ENCODE assay signal across 8 mouse cellular contexts in genomic region chr7:143106672-143107465, GRCm38 (mm10). TPM values are rescaled to one million over a fixed set of nuclear protein-coding genes. Genes with fewer than 3 reads are reported as not detected.
DNase-seq lines count a peak whose midpoint lies in the region; ATAC-seq and TF ChIP-seq lines count a peak whose summit lies in the region.

No protein-coding gene starts in this region.

- H3K4me1 ChIP-seq in forebrain, embryonic 12.5 days, result peaks cover 7% of the 10 kb centered on the region
- H3K4me1 ChIP-seq in intestine, embryonic 14.5 days (replicated peaks; ENCODE audit: control insufficient read depth, insufficient read depth, low read length), result 0 out of 2 replicates have a peak, but pooled peaks cover 4% of the 10 kb centered on the region
- H3K4me1 ChIP-seq in liver, embryonic 14.5 days (replicated peaks; ENCODE audit: control insufficient read depth in 2 of 2, insufficient read depth in 2 of 2, low read length in 1 of 2), result no peaks in the 10 kb centered on the region
- 0 out of 2 replicates have a peak, but pooled peaks cover 5% of the 10 kb centered on the region for H3K4me1 ChIP-seq in neural tube, embryonic 14.5 days (ENCODE audit: control insufficient read depth, insufficient read depth, low read length)

- H3K4me2 ChIP-seq in forebrain, embryonic 12.5 days, result peak overlapping the region; percentile 45
- peak overlapping the region; percentile 68 for H3K4me2 ChIP-seq in intestine, embryonic 14.5 days (ENCODE audit: low read length)
- H3K4me2 ChIP-seq in liver, embryonic 14.5 days (ENCODE audit: low read depth), result peak overlapping the region; percentile 44
- H3K4me2 ChIP-seq in neural tube, embryonic 14.5 days (ENCODE audit: low read depth, low read length), result peak overlapping the region; percentile 41

- no peak for TF ChIP-seq CTCF in liver, embryonic 14.5 days (IDR thresholded peaks at IDR 0.05; ENCODE audit: low read depth)

- no peaks in the 10 kb centered on the region for H3K9me3 ChIP-seq in forebrain, embryonic 12.5 days
- H3K9me3 ChIP-seq in intestine, embryonic 14.5 days (ENCODE audit: control insufficient read depth, low read length), result no peaks in the 10 kb centered on the region
- H3K9me3 ChIP-seq in liver, embryonic 14.5 days (ENCODE audit: control insufficient read depth, low read length), result no peaks in the 10 kb centered on the region
- H3K9me3 ChIP-seq in neural tube, embryonic 14.5 days (ENCODE audit: control insufficient read depth, low read length), result no peaks in the 10 kb centered on the region

- H3K27ac ChIP-seq in forebrain, embryonic 12.5 days, result no peak overlapping the region
- no peak overlapping the region for H3K27ac ChIP-seq in intestine, embryonic 14.5 days (ENCODE audit: low read depth)
- H3K27ac ChIP-seq in liver, embryonic 14.5 days, result no peak overlapping the region
- no peak overlapping the region for H3K27ac ChIP-seq in neural tube, embryonic 14.5 days (ENCODE audit: low read depth, low read length)

- H3K4me3 ChIP-seq in forebrain, embryonic 12.5 days (replicated peaks), result peak overlapping the region; percentile 27
- H3K4me3 ChIP-seq in intestine, embryonic 14.5 days (ENCODE audit: low read depth, low read length), result peak overlapping the region; percentile 36
- H3K4me3 ChIP-seq in liver, embryonic 14.5 days (ENCODE audit: insufficient read depth in 1 of 2, low read depth in 2 of 2, low read length in 2 of 2), result peak overlapping the region in 1 of 2 experiments; percentile 27; a peak in 2 of 4 replicates
- H3K4me3 ChIP-seq in neural tube, embryonic 14.5 days (ENCODE audit: low read depth, low read length), result peak overlapping the region; percentile 13

- no peaks in the 10 kb centered on the region for H3K36me3 ChIP-seq in forebrain, embryonic 12.5 days (replicated peaks)
- H3K36me3 ChIP-seq in intestine, embryonic 14.5 days (ENCODE audit: control insufficient read depth, insufficient read depth, low read length), result no peaks in the 10 kb centered on the region
- H3K36me3 ChIP-seq in liver, embryonic 14.5 days (replicated peaks; ENCODE audit: control insufficient read depth, insufficient read depth, low read depth), result no peaks in the 10 kb centered on the region
- no peaks in the 10 kb centered on the region for H3K36me3 ChIP-seq in neural tube, embryonic 14.5 days (ENCODE audit: control insufficient read depth, insufficient read depth, low read length)

- ATAC-seq in forebrain, embryonic 12.5 days (ENCODE audit: low FRiP score), result no peak
- ATAC-seq in intestine, embryonic 14.5 days (replicated peaks; ENCODE audit: low FRiP score, low TSS enrichment, low read depth), result peak; percentile 82
- no peak for ATAC-seq in liver, embryonic 14.5 days (ENCODE audit: insufficient read depth)
- ATAC-seq in neural tube, embryonic 14.5 days (ENCODE audit: low read depth), result no peak

- 8% methylated on average over 53 of the region's 57 CpGs for WGBS in forebrain, embryonic 12.5 days
- WGBS in intestine, embryonic 14.5 days, result 6% methylated on average over 57 of the region's 57 CpGs
- 5% methylated on average over 49 of the region's 57 CpGs for WGBS in liver, embryonic 14.5 days (ENCODE audit: insufficient replicate concordance)
- 8% methylated on average over 45 of the region's 57 CpGs for WGBS in neural tube, embryonic 14.5 days

- peaks cover 77% of the 10 kb centered on the region for H3K27me3 ChIP-seq in forebrain, embryonic 12.5 days
- peaks cover 43% of the 10 kb centered on the region for H3K27me3 ChIP-seq in intestine, embryonic 14.5 days (replicated peaks; ENCODE audit: control insufficient read depth, insufficient read depth, low read length)
- H3K27me3 ChIP-seq in liver, embryonic 14.5 days (ENCODE audit: control insufficient read depth, insufficient read depth, low read length), result peaks cover 27% of the 10 kb centered on the region
- peaks cover 34% of the 10 kb centered on the region for H3K27me3 ChIP-seq in neural tube, embryonic 14.5 days (ENCODE audit: control insufficient read depth, insufficient read depth, low read length)

- DNase-seq in adrenal gland, adult (ENCODE audit: inconsistent age in 2 of 2, low spot score in 1 of 2), result peak; percentile 69 to 70
- no peak for DNase-seq in adrenal gland, adult 8-10 months
- peak; percentile 81 for DNase-seq in intestine, embryonic 14.5 days (ENCODE audit: low spot score)
- DNase-seq in liver, embryonic 14.5 days (ENCODE audit: low read depth in 3 of 3, low spot score in 3 of 3), result no peak
- DNase-seq in T-cell, adult 2 months (ENCODE audit: low spot score), result no peak
- no peak for DNase-seq in cerebellum, adult 11-12 months

- no peak for TF ChIP-seq EP300 in liver, embryonic 14.5 days (IDR thresholded peaks at IDR 0.05; ENCODE audit: low read depth)

- no peak overlapping the region for H3K9ac ChIP-seq in forebrain, embryonic 12.5 days
- H3K9ac ChIP-seq in intestine, embryonic 14.5 days (ENCODE audit: low read length), result no peak overlapping the region
- H3K9ac ChIP-seq in liver, embryonic 14.5 days (replicated peaks), result no peak overlapping the region
- H3K9ac ChIP-seq in neural tube, embryonic 14.5 days (replicated peaks; ENCODE audit: low read depth, low read length), result no peak overlapping the region

RNA-seq across cellular contexts. Expression of gene Kcnq1, which starts 0.7 kb away (rescaled TPM):
- total RNA-seq in adrenal gland, adult 8-10 months (2022), result 10 to 100 TPM in 2 of 4 experiments, 1 to 10 TPM in 2; 3.7 to 14.9 (median 9.0) TPM
- 0.87 and 0.94 TPM in 2 replicates for polyA plus RNA-seq in forebrain, embryonic 12.5 days (2016; fragmentation: Nextera tagmentation; extraction: Ambion mirVana)
- 2.1 and 5.3 TPM in 2 replicates for polyA plus RNA-seq in intestine, embryonic 14.5 days (2014; fragmentation: Nextera tagmentation; extraction: Ambion mirVana)
- 0.12 and 0.21 TPM in 2 replicates for polyA plus RNA-seq in liver, embryonic 14.5 days (2012; rRNA removed)
- polyA plus RNA-seq in liver, embryonic 14.5 days (2014; fragmentation: Nextera tagmentation; extraction: Ambion mirVana), result 0.27 and 0.41 TPM in 2 replicates
- 1.8 and 2.4 TPM in 2 replicates for polyA plus RNA-seq in neural tube, embryonic 14.5 days (2014; fragmentation: Nextera tagmentation; extraction: Ambion mirVana)

RNA-seq across cellular contexts. Expression of gene Trpm5, which starts 12.4 kb away (rescaled TPM):
- total RNA-seq in adrenal gland, adult 8-10 months (2022), result under 1 TPM; 0.17 to 0.32 (median 0.27) TPM
- polyA plus RNA-seq in forebrain, embryonic 12.5 days (2016; fragmentation: Nextera tagmentation; extraction: Ambion mirVana), result 1.1 and 1.3 TPM in 2 replicates
- 14.1 and 17.8 TPM in 2 replicates for polyA plus RNA-seq in intestine, embryonic 14.5 days (2014; fragmentation: Nextera tagmentation; extraction: Ambion mirVana)
- 0.43 and 0.54 TPM in 2 replicates for polyA plus RNA-seq in liver, embryonic 14.5 days (2012; rRNA removed)
- polyA plus RNA-seq in liver, embryonic 14.5 days (2014; fragmentation: Nextera tagmentation; extraction: Ambion mirVana), result 0.34 and 0.87 TPM in 2 replicates
- 1.6 and 2.1 TPM in 2 replicates for polyA plus RNA-seq in neural tube, embryonic 14.5 days (2014; fragmentation: Nextera tagmentation; extraction: Ambion mirVana)

RNA-seq across cellular contexts. Expression of gene Tssc4, which starts 37.8 kb away (rescaled TPM):
- total RNA-seq in adrenal gland, adult 8-10 months (2022), result 10 to 100 TPM; 26.5 to 36.9 (median 33.5) TPM
- 106 and 108 TPM in 2 replicates for polyA plus RNA-seq in forebrain, embryonic 12.5 days (2016; fragmentation: Nextera tagmentation; extraction: Ambion mirVana)
- 59.1 and 60.3 TPM in 2 replicates for polyA plus RNA-seq in intestine, embryonic 14.5 days (2014; fragmentation: Nextera tagmentation; extraction: Ambion mirVana)
- polyA plus RNA-seq in liver, embryonic 14.5 days (2012; rRNA removed), result 38.5 and 48.3 TPM in 2 replicates
- 26.9 and 27.8 TPM in 2 replicates for polyA plus RNA-seq in liver, embryonic 14.5 days (2014; fragmentation: Nextera tagmentation; extraction: Ambion mirVana)
- polyA plus RNA-seq in neural tube, embryonic 14.5 days (2014; fragmentation: Nextera tagmentation; extraction: Ambion mirVana), result 51.5 and 71.8 TPM in 2 replicates

RNA-seq across cellular contexts. Expression of gene Cd81, which starts 54.3 kb away (rescaled TPM):
- 100 to 1,000 TPM; 689 to 780 (median 728) TPM for total RNA-seq in adrenal gland, adult 8-10 months (2022)
- polyA plus RNA-seq in forebrain, embryonic 12.5 days (2016; fragmentation: Nextera tagmentation; extraction: Ambion mirVana), result 199 and 205 TPM in 2 replicates
- 457 and 534 TPM in 2 replicates for polyA plus RNA-seq in intestine, embryonic 14.5 days (2014; fragmentation: Nextera tagmentation; extraction: Ambion mirVana)
- 48.0 and 56.2 TPM in 2 replicates for polyA plus RNA-seq in liver, embryonic 14.5 days (2012; rRNA removed)
- polyA plus RNA-seq in liver, embryonic 14.5 days (2014; fragmentation: Nextera tagmentation; extraction: Ambion mirVana), result 120 and 129 TPM in 2 replicates
- 456 and 461 TPM in 2 replicates for polyA plus RNA-seq in neural tube, embryonic 14.5 days (2014; fragmentation: Nextera tagmentation; extraction: Ambion mirVana)

Comparison
In these comparisons a context has a peak if more than half of its experiments do, and no peak if none do; other contexts are left out.
1. DNase-seq: peak in adrenal gland, adult (2 of 2) and intestine, embryonic 14.5 days (single experiment); none in adrenal gland, adult 8-10 months (single experiment), liver, embryonic 14.5 days (0 of 3), T-cell, adult 2 months (single experiment) and cerebellum, adult 11-12 months (single experiment).
2. Peak in every context shown above with its lines, with median percentiles within 50 percentile points of each other: H3K4me2 ChIP-seq.